Mouse (Mus musculus) midbrain, embryonic 14.5 days (tissue): ENCODE data around the gene Sema5a. TPM values are rescaled to one million over a fixed set of nuclear protein-coding genes. Genes with fewer than 3 reads are reported as not detected.
"Not testable (repeated sequence)": the region's sequence is repeated elsewhere in the genome, so short reads cannot be mapped to it uniquely, and the experiment has no call there.

Experiments used
- ATAC-seq: fragments of 200-750 bp; cut with Nextera tagmentation; 2 replicates; pipeline ENCODE4 v1.8.0; 2017; ENCODE audit warnings: moderate number of reproducible peaks, moderate library complexity; ENCODE audit not compliant: low FRiP score, low TSS enrichment
- DNase-seq: peaks from one replicate; pipeline ENCODE4 v3.0.0-alpha.2; 2015
- H3K27ac ChIP-seq: fragments of 300-500 bp; sonication (generic); replicated peaks from 2 replicates; pipeline ENCODE4 v1.5.1; 2014; ENCODE audit warnings: mild to moderate bottlenecking, low read depth, low read length, moderate library complexity
- H3K27me3 ChIP-seq: fragments of 300-500 bp; sonication (generic); 2 replicates; pipeline ENCODE4 v1.6.1; 2014; ENCODE audit warnings: low read length, control low read depth, mixed read lengths; ENCODE audit not compliant: control insufficient read depth, insufficient read depth
- H3K36me3 ChIP-seq: fragments of 300-500 bp; sonication (generic); 2 replicates; pipeline ENCODE4 v1.6.1; 2014; ENCODE audit warnings: low read length, control low read depth; ENCODE audit not compliant: control insufficient read depth, insufficient read depth
- H3K4me1 ChIP-seq: fragments of 300-500 bp; sonication (generic); 2 replicates; pipeline ENCODE4 v1.6.1; 2014; ENCODE audit warnings: mild to moderate bottlenecking, antibody characterized with exemption, low read length, control low read depth; ENCODE audit not compliant: control insufficient read depth, insufficient read depth
- H3K4me2 ChIP-seq: fragments of 300-500 bp; sonication (generic); 2 replicates; pipeline ENCODE4 v1.6.1; 2014; ENCODE audit warnings: mild to moderate bottlenecking, low read length, moderate library complexity
- H3K4me3 ChIP-seq: fragments of 300-500 bp; sonication (generic); replicated peaks from 2 replicates; pipeline ENCODE4 v1.5.1; 2014; ENCODE audit warnings: low read depth, low read length
- H3K9ac ChIP-seq: fragments of 300-500 bp; sonication (generic); replicated peaks from 2 replicates; pipeline ENCODE4 v1.6.1; 2014; ENCODE audit warnings: mild to moderate bottlenecking, low read length, moderate library complexity
- H3K9me3 ChIP-seq: fragments of 300-500 bp; sonication (generic); 2 replicates; pipeline ENCODE4 v1.6.1; 2016; ENCODE audit warnings: low read length, control low read depth, mixed read lengths; ENCODE audit not compliant: control insufficient read depth
- WGBS: fragments of 180-500 bp; shearing (Covaris S2); extraction: QIAGEN DNeasy Blood & Tissue Kit; methylation state at CpG from one replicate; pipeline ENCODE4 v1.1.7; 2014; 5-methylcytosine and 5-hydroxymethylcytosine counted together
- polyA plus RNA-seq: library from polyadenylated mRNA; unstranded; fragments of >200 nt; fragmentation: Nextera tagmentation; extraction: Ambion mirVana; gene quantifications from 2 replicates; pipeline ENCODE4 v1.2.1, GENCODE M21; 2014

Gene Sema5a
- polyA plus RNA-seq, 1 experiment from 2014 or later: 6.1 TPM

GRCm38 (mm10) chr15:32226888-32227395 lies 17.7 kb upstream of the Sema5a start:
- Histone ChIP-seq H3K9ac (no peak overlapping the region), H3K36me3 (no peaks in the 10 kb centered on the region), H3K4me1 (no peaks in the 10 kb centered on the region), H3K27me3 (no peaks in the 10 kb centered on the region), H3K27ac (no peak overlapping the region), H3K9me3 (no peaks in the 10 kb centered on the region), H3K4me2 (no peak overlapping the region), H3K4me3 (no peak overlapping the region)
- DNase-seq (no peak), ATAC-seq (no peak)
- WGBS: 95% methylated on average over 7 of the region's 7 CpGs

GRCm38 (mm10) chr15:32230066-32230465 lies 14.5 kb upstream of the Sema5a start:
- H3K9ac ChIP-seq: no peak overlapping the region
- no peaks in the 10 kb centered on the region for H3K9me3 ChIP-seq
- WGBS: 93% methylated on average over 2 of the region's 2 CpGs
- no peak overlapping the region for H3K4me2 ChIP-seq
- no peak overlapping the region for H3K27ac ChIP-seq
- H3K4me1 ChIP-seq: no peaks in the 10 kb centered on the region
- no peaks in the 10 kb centered on the region for H3K36me3 ChIP-seq
- no peak overlapping the region for H3K4me3 ChIP-seq
- H3K27me3 ChIP-seq: no peaks in the 10 kb centered on the region
- DNase-seq (no peak), ATAC-seq (no peak)

- Histone ChIP-seq H3K27ac (no peak overlapping the region), H3K36me3 (no peaks in the 10 kb centered on the region), H3K4me1 (no peaks in the 10 kb centered on the region), H3K9ac (no peak overlapping the region), H3K9me3 (no peaks in the 10 kb centered on the region), H3K4me3 (no peak overlapping the region), H3K4me2 (no peak overlapping the region), H3K27me3 (no peaks in the 10 kb centered on the region)
- 91% methylated on average over 3 of the region's 3 CpGs for WGBS
- ATAC-seq: no peak
- no peak for DNase-seq
These were observed 12.4 kb upstream of the Sema5a start for GRCm38 (mm10) chr15:32232189-32232588.

- not testable (repeated sequence) for ATAC-seq, H3K36me3 ChIP-seq, H3K4me2 ChIP-seq, H3K9me3 ChIP-seq, H3K4me3 ChIP-seq, DNase-seq, H3K9ac ChIP-seq, H3K27me3 ChIP-seq, H3K27ac ChIP-seq, H3K4me1 ChIP-seq
- 13% methylated on average over 8 of the region's 8 CpGs for WGBS
These were observed 11.9 kb upstream of the Sema5a start for GRCm38 (mm10) chr15:32232666-32233141.

- DNase-seq: no peak
- Histone ChIP-seq H3K27ac (no peak overlapping the region), H3K27me3 (no peaks in the 10 kb centered on the region), H3K9me3 (no peaks in the 10 kb centered on the region), H3K4me2 (no peak overlapping the region), H3K9ac (no peak overlapping the region), H3K4me3 (no peak overlapping the region), H3K4me1 (no peaks in the 10 kb centered on the region), H3K36me3 (no peaks in the 10 kb centered on the region)
- WGBS: 91% methylated on average over 1 of the region's 1 CpGs
- no peak for ATAC-seq
These were observed 11.2 kb upstream of the Sema5a start for GRCm38 (mm10) chr15:32233451-32233850.

GRCm38 (mm10) chr15:32239099-32239498 lies 5.5 kb upstream of the Sema5a start:
- no peaks in the 10 kb centered on the region for H3K27me3 ChIP-seq
- no peaks in the 10 kb centered on the region for H3K36me3 ChIP-seq
- no peaks in the 10 kb centered on the region for H3K9me3 ChIP-seq
- no peak overlapping the region for H3K4me2 ChIP-seq
- H3K4me3 ChIP-seq: no peak overlapping the region
- ATAC-seq: no peak
- 93% methylated on average over 2 of the region's 2 CpGs for WGBS
- H3K4me1 ChIP-seq: no peaks in the 10 kb centered on the region
- DNase-seq: no peak
- no peak overlapping the region for H3K9ac ChIP-seq
- H3K27ac ChIP-seq: no peak overlapping the region

- WGBS: 94% methylated on average over 3 of the region's 3 CpGs
These were observed 4.5 kb upstream of the Sema5a start for GRCm38 (mm10) chr15:32240159-32240558.

GRCm38 (mm10) chr15:32241666-32242065 lies 2.9 kb upstream of the Sema5a start:
- ATAC-seq (no peak), DNase-seq (no peak)
- no peaks in the 10 kb centered on the region for H3K36me3 ChIP-seq
- WGBS: 97% methylated on average over 6 of the region's 6 CpGs
- H3K9me3 ChIP-seq: no peaks in the 10 kb centered on the region
- no peak overlapping the region for H3K4me2 ChIP-seq
- H3K9ac ChIP-seq: no peak overlapping the region
- H3K4me3 ChIP-seq: no peak overlapping the region
- H3K27me3 ChIP-seq: no peaks in the 10 kb centered on the region
- no peaks in the 10 kb centered on the region for H3K4me1 ChIP-seq
- H3K27ac ChIP-seq: no peak overlapping the region

More at GRCm38 (mm10) chr15:32240159-32240558, 4.5 kb upstream of the Sema5a start:
- Histone ChIP-seq H3K36me3 (no peaks in the 10 kb centered on the region), H3K4me3 (no peak overlapping the region), H3K9ac (no peak overlapping the region), H3K27me3 (no peaks in the 10 kb centered on the region), H3K4me1 (no peaks in the 10 kb centered on the region), H3K9me3 (no peaks in the 10 kb centered on the region), H3K4me2 (no peak overlapping the region), H3K27ac (no peak overlapping the region)
- ATAC-seq (no peak), DNase-seq (no peak)

- H3K9ac ChIP-seq: no peak overlapping the region
- no peak overlapping the region for H3K4me2 ChIP-seq
- no peaks in the 10 kb centered on the region for H3K4me1 ChIP-seq
- peaks cover 4% of the 10 kb centered on the region; the same call in 1 of the 2 replicates for H3K27me3 ChIP-seq
- H3K9me3 ChIP-seq: no peaks in the 10 kb centered on the region
- WGBS: 85% methylated on average over 12 of the region's 12 CpGs
- DNase-seq: no peak
- no peak for ATAC-seq
- H3K4me3 ChIP-seq: no peak overlapping the region
- no peak overlapping the region for H3K27ac ChIP-seq
- H3K36me3 ChIP-seq: no peaks in the 10 kb centered on the region
These were observed 1.4 kb upstream of the Sema5a start for GRCm38 (mm10) chr15:32243096-32243785.
